Mouse (Mus musculus) gastrocnemius, adult 2 months (tissue): Measurements from ENCODE around the gene Nudt12. TPM values are rescaled to one million over a fixed set of nuclear protein-coding genes. Genes with fewer than 3 reads are reported as not detected.

Source experiments
- DNase-seq: peaks from one replicate; pipeline ENCODE4 v3.0.0; 2022
- H3K27ac ChIP-seq: fragments of 200-600 bp; 2 replicates; pipeline ENCODE4 v1.8.1; 2022; ENCODE audit warnings: mild to moderate bottlenecking
- H3K4me3 ChIP-seq: fragments of 200-600 bp; 2 replicates; pipeline ENCODE4 v1.8.1; 2022; ENCODE audit warnings: mild to moderate bottlenecking, moderate library complexity
- CTCF ChIP-seq: fragments of 200-600 bp; IDR thresholded peaks from 2 replicates; pipeline ENCODE4 v1.8.1; 2022; ENCODE audit warnings: antibody characterized with exemption, mild to moderate bottlenecking, moderate library complexity
- intact Hi-C: fragments of 180-260 bp; cut with DNase I; formaldehyde crosslinking; loops from one replicate; pipeline ENCODE4 v1.15.1; 2025
- long read RNA-seq, 2 experiments: library from polyadenylated mRNA; stranded (forward); transcript quantifications; one replicate each; pipeline ENCODE4 v2.0.0; 2021
- total RNA-seq, 2 experiments: library from RNA; stranded (reverse); gene quantifications; 2 replicates each; pipeline ENCODE4 v1.2.3; 2021

Gene Nudt12
- total RNA-seq: 10 to 100 TPM; 10.6 to 12.4 TPM
- long read RNA-seq, experiment 1, full-length matches to known transcripts: 5 of 6 reads
- long read RNA-seq, experiment 1, partial matches to known transcripts: 1 of 6 reads
- long read RNA-seq, experiment 1, other reads (novel, unspliced or antisense): 0 of 6 reads
- long read RNA-seq, experiment 2, full-length matches to known transcripts: 2 of 5 reads
- long read RNA-seq, experiment 2, partial matches to known transcripts: 1 of 5 reads
- long read RNA-seq, experiment 2, other reads (novel, unspliced or antisense): 2 of 5 reads

DNA sequence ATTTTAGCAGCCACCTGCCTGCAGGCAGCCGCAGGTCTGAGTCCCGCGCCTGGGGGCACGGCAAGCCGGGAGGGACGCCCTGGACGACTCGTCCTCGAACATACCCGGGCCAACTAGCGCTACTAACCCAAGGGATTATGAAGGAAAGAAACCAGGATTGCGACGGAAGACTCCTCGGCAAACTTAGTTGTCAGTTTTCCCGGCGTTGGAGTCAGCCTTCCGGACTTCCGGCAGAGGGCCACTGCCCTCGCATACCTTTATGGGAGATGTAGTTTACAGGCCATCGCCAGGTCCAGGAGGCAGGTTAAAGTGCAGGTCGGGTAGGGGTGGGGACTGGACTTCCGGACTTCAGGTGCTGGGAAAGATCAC, at the start of gene Nudt12:
Gene Nudt12 (minus strand): TSS at position 282 of the 369 bp plus-strand sequence.
- peak; percentile 82 for DNase-seq

DNA sequence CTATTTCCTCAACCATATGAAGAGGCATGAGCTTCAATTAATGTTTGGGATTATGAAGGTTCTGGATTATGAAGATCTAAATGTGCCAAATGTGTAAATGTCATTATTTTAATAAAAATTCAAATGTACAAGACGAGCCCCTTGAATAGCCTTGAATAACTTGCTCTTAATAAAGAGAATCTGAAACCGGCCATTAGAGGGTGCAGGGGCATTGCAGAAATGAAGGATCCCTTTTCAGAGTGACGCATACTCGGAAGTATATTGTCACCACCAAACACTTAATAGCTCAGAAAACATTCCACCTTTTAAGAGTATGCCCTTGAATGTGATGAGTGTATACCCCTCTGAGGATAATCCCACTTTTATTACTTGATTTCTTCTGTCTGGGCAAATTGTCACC, 40.1 kb upstream of the Nudt12 start:
- no peak for TF ChIP-seq CTCF
- Histone ChIP-seq H3K4me3 (no peak overlapping the region), H3K27ac (no peak overlapping the region)
- intact Hi-C loops: no loop called here
- no peak for DNase-seq

More for the DNA sequence above, at the start of gene Nudt12:
- peak within 1 kb of the TSS; percentile 96 for H3K4me3 ChIP-seq
- peak; percentile 12; the same call in 1 of the 2 replicates for TF ChIP-seq CTCF
- H3K27ac ChIP-seq: peak within 1 kb of the TSS; percentile 88
- intact Hi-C loops: no loop called here

DNA sequence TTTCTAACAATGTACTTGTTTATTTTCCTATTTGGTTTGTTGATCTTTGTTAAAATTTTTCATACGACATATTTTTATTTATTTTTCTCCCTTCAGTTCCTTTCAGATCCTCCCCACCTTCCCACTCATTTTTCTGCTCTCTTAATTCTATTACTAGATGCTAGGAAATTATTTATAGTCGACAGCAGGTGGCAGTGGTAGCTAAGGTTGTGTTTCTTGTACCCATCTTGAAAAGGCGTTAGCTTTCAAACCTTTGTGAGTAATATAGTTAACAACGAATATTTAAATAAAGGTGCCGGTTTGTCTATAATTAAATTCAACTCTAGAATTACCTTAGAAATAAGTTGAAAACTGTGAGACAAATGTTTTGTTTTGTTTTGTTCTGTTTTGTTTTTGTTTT, 26.6 kb upstream of the Nudt12 start:
- H3K27ac ChIP-seq: no peak overlapping the region
- no peak overlapping the region for H3K4me3 ChIP-seq
- TF ChIP-seq CTCF: peak; percentile 39; the same call in 1 of the 2 replicates
- intact Hi-C loops: no loop called here
- no peak for DNase-seq

DNA sequence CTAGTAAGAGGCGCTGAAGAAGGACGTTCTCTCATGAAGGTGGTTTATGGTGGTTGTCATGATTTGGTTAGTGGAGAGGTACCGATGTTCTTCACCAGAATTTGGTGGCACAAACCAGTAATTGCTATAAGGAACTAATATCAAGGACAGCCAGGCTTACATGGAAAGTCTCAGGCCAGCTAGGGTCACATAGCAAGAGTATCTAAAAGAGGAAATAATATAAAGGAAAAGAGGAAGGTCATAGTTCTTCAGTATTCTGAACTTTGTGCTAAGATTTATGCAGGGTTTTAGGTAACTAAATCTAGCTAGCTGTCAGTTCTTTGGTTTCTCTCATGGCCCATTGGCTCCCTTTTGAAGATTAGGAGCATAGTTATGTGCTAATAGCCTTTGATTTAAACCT, 20.3 kb upstream of the Nudt12 start:
- Histone ChIP-seq H3K27ac (no peak overlapping the region), H3K4me3 (no peak overlapping the region)
- no peak for TF ChIP-seq CTCF
- DNase-seq: no peak
- intact Hi-C loops: no loop called here

DNA sequence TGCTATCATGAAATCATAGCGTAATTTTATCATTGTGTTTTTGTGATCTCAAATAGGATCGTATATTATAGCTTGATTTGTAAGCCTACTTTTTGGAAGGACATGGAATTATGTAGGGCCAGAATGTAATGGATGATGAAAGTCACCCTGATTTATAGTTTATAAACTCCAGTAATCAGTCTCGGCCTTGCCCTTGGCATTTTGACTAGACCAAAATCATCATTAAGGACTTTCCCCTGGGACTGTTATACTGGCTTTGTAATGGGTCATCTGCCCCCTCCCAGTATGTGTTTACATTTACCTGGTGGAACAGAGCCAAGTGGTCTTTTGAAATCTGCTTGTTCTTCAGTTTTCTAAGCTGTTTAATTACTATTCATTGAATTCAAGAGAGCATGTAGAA, 13.2 kb upstream of the Nudt12 start:
- intact Hi-C loops: no loop called here
- no peak overlapping the region for H3K4me3 ChIP-seq
- no peak overlapping the region for H3K27ac ChIP-seq
- no peak for TF ChIP-seq CTCF
- no peak for DNase-seq

DNA sequence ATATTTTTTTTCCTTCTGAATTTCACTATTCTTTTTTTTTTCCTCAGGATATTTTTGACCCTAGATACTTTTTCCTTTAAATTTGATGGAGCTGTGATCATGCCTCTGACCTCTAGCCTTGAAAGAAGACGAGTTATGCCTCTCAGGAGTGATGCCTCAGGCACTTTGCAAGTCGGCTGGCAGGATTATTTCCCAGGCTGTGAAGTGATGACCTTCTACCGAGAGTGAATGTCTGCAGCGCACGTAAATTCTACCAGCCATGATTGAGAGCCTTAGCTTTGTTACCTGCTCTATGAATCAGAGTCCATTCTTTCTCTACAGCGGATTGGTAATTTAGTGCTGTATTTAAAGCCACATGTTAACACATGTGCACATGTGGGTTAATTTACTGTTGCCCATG, 11.3 kb upstream of the Nudt12 start:
- DNase-seq: no peak
- TF ChIP-seq CTCF: no peak
- Histone ChIP-seq H3K27ac (no peak overlapping the region), H3K4me3 (no peak overlapping the region)
- intact Hi-C loops: no loop called here

DNA sequence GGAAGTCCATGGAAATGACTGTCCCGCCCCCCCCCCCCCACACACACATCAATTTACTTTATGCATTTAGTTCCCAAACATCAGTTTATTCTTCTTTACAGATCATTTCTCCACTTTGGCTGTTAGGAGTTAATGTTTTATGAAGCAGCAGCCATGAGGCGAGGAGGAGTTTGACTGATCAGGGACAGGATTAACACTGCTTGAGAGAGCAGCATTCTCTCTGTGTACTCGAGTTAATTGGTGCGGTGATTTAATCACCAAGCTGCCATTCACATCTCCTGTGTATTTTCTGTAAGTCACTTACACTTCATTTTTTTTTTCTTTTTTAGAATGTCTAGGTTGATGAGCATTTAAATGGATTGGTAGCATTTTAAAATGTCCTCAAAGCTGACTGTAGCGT, 10.8 kb upstream of the Nudt12 start:
- intact Hi-C loops: no loop called here
- Histone ChIP-seq H3K4me3 (no peak overlapping the region), H3K27ac (no peak overlapping the region)
- no peak for TF ChIP-seq CTCF
- DNase-seq: no peak

DNA sequence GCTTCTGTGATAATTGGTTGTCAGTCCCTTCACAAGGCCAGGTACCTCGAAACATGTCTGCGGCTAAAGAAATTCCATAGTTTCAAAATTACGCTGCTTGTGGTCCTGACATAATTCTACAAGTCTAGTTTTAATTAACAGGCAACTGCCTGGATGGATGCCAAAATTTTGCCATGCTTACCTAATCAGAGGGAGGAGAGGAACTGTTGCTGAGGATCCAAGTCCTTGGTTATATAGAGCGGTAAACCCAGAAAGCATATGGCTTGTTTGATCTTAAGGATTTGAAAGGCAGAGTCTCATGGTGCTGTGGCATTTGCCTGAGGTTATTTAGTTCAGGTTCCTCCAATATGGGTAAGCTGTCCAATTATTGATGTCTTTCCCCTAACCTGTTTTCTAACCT, 5.5 kb upstream of the Nudt12 start:
- H3K4me3 ChIP-seq: no peak overlapping the region

DNA sequence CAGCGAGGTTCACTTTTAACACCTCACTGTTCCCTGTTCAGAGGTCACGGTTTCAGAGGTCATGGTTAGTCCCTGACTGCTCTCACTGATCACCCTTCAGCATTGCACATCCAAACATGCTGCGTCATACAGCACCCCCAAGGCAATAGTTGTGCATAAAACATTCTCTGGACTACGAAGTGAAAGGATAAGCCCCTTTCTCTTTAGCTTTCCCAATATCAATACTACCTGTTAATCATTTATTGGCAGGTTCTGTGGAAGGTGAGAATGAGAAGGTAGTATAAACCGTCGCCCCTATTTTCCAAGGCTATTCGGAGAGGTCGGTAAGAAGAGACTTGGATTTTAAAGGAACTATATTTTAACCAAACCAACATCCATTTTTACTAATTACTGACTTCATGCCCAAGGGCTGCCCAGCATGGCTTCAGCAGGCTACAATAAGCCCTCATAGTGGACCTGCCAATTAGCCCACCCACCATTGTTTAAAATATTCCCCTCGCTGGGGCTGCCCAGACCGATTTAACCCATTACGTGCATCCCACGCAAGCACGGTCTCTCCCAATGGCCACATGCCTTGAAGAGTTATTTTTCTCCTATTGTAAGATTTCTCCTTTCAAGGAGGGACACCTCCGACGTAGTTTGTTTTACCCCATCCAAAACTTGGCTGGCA, 616 bp downstream of the Nudt12 start:
- Histone ChIP-seq H3K27ac (peak overlapping the region; percentile 88), H3K4me3 (peak overlapping the region; percentile 96)
- DNase-seq: no peak
- intact Hi-C loops: no loop called here
- TF ChIP-seq CTCF: no peak

More for the DNA sequence above, 5.5 kb upstream of the Nudt12 start:
- no peak overlapping the region for H3K27ac ChIP-seq
- intact Hi-C loops: no loop called here
- TF ChIP-seq CTCF: no peak
- DNase-seq: no peak

DNA sequence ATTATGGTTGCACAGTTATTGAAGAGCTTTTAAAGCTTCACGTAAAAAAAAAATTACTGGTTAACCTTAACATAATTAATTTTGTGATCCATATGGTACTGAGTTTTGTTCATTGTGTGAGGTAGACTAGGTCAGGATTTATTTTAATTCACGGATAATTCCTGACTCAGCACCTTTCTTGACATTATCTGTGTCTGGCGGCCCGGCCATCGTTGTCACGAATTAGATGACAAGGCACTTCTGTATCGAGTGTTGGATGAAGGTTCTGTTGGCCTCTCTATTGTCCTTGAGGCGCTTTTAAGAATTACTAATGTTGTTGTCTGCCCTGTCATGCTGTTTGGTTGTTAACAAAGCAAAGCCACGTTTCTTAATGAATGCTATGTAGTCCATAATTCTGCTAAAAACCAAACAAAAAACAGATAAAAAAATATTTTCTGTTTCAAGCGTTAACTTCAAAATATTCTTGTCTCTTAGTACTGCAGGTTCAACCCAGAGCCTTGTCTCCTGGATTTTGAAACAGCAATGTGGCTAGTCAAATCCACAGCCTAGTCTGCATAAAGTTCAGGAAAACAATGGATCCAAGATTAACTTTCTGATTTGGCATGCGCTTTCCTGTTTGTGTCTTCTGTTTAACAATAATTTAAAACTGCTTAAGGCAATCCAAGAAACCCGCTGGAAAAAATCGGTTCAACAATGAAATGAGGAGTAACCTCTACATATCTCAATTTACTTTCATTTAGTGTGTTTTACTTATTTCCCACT, 1.4 kb downstream of the Nudt12 start:
- DNase-seq: no peak
- intact Hi-C loops: no loop called here
- peak overlapping the region; percentile 96 for H3K4me3 ChIP-seq
- H3K27ac ChIP-seq: peak overlapping the region; percentile 88; the same call in 1 of the 2 replicates
- TF ChIP-seq CTCF: no peak

DNA sequence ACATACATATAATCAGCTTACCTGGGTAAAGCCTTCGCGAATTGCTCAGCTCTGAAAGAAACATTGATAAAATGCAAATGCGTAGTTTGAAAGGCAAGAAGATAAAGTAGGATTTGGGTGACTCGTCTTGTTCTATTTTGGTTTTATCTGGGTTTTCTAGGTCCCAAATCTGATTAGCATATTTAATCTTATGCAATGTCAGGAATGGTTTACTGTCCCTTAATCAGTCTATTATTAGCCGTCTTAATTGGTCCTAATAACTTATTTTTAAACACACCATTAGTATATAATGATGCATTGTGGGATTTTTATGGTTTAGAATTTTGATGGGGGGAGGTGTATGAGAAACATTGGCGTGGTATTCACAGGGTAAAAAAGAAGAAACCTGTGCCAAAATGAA, 21.9 kb downstream of the Nudt12 start, which contains the start of gene Pdzph1:
Gene Pdzph1 (minus strand): TSS at position 101 of the 400 bp plus-strand sequence.
- no peak for TF ChIP-seq CTCF
- no peak within 1 kb of the TSS for H3K4me3 ChIP-seq
- intact Hi-C loops: no loop called here
- DNase-seq: no peak
- no peak within 1 kb of the TSS for H3K27ac ChIP-seq

DNA sequence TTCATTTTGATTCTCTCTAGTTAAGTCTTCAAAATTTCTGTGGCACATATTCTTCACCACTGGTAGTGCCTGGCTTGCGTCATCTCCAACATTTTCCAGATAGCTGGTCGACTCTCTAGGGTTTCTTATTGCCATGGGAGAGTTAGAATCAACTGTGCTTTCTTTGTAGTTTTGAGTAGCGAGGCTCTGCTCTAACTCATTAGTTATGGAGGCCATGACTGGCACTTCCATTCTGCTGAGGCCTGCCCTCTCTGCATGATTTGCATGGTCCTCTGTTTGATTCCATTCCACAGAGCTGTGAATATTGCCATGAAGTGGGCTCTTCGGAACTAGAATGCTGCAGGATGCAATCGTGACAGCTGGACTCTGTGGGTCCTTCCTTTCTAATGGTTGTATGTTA, 39.9 kb downstream of the Nudt12 start:
- DNase-seq: no peak
- TF ChIP-seq CTCF: no peak
- intact Hi-C loops: no loop called here
- no peak overlapping the region for H3K4me3 ChIP-seq
- no peak overlapping the region for H3K27ac ChIP-seq

DNA sequence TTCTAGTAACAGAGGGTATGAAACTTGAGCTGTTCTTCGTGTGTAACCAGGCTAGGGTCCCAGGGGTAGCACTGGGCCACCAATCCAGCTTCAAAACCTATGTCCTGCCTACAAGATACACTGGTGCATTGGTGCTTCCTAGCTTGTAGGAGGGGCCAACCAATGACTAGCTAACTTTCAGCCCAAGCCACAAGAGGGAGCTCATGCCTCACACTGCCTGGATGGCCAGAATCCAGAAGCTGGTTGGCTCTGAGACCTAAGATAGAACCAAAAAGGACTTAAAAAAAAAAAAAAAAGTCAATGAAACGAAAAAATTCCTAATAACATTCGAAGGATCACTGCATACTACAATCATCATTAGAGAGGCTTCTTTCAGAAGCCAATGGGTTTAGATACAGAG, 53.3 kb downstream of the Nudt12 start:
- no peak overlapping the region for H3K27ac ChIP-seq
- H3K4me3 ChIP-seq: no peak overlapping the region
- TF ChIP-seq CTCF: peak; percentile 38; the same call in 1 of the 2 replicates
- DNase-seq: peak; percentile 17
- intact Hi-C loops: no loop called here
